8 mouse cellular contexts compared by ENCODE assay signal in the genomic region with DNA sequence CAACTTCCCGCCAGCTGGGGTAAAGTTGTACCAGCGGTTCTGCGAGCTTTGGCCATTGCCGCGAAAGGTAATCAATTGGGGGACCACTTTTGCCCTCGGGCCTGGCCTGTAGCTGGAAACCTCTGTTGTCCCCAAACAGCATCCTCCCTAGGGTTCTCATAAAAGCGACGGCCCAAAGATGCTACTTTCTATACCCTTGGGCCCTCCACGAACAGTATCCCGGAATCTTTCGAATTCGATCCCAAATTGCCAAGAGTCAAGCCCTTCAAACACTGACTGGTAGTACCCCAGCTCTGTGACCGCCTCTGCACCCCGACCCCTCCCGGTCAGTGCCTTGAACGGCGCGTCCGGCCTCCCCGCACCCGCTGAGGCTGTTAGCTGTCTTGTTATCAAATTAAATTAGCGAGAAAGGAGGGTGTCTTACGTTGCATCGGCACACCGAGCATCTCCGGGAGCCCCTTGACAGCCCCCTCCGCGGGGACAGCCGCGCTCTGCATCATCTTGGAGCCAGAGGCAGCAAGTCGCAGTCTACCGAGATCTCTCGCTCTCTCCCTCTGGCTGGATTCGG. TPM values are rescaled to one million over a fixed set of nuclear protein-coding genes. Genes with fewer than 3 reads are reported as not detected.
A peak's percentile ranks its signal among the peaks of the same experiment; 100 is the strongest.
DNase-seq lines count a peak whose midpoint lies in the region; ATAC-seq and TF ChIP-seq lines count a peak whose summit lies in the region.

No protein-coding gene starts in this region.

- peaks cover 19% of the 10 kb centered on the region; the same call in 1 of the 2 replicates for H3K27me3 ChIP-seq in cerebellum, adult 2 months (ENCODE audit: control insufficient read depth, insufficient read depth, low read length)
- H3K27me3 ChIP-seq in heart, postnatal 0 days (ENCODE audit: control insufficient read depth, insufficient read depth, low read length): peaks cover 94% of the 10 kb centered on the region
- H3K27me3 ChIP-seq in liver, postnatal 0 days (ENCODE audit: insufficient read depth, low read length): peaks cover 92% of the 10 kb centered on the region

- DNase-seq in cerebellum, adult 2 months: peak in 1 of 2 experiments; percentile 25
- DNase-seq in cerebellum, adult 8-10 months: no peak
- DNase-seq in CD4-positive, CD25-positive, alpha-beta regulatory T cell, adult 2 months (ENCODE audit: low read depth, low spot score): peak; percentile 26
- DNase-seq in heart, postnatal 0 days (ENCODE audit: low spot score): no peak
- no peak for DNase-seq in liver, postnatal 0 days
- no peak for DNase-seq in yolk sac, embryonic 10.5 days (ENCODE audit: low spot score)
- DNase-seq in layer of hippocampus, postnatal 14 days (ENCODE audit: low spot score in 2 of 2): no peak
- no peak for DNase-seq in thymus, postnatal 36 days

- no peaks in the 10 kb centered on the region for H3K36me3 ChIP-seq in heart, postnatal 0 days (replicated peaks; ENCODE audit: control insufficient read depth, insufficient read depth, low read length)
- no peaks in the 10 kb centered on the region for H3K36me3 ChIP-seq in liver, postnatal 0 days (replicated peaks; ENCODE audit: insufficient read depth, low read length)

- no peak for TF ChIP-seq POLR2A in cerebellum, adult 2 months (IDR thresholded peaks at IDR 0.05; ENCODE audit: borderline replicate concordance, insufficient read depth, low read length)

- ATAC-seq in heart, postnatal 0 days (ENCODE audit: insufficient read depth, low read depth): no peak
- no peak for ATAC-seq in liver, postnatal 0 days

- peak overlapping the region; percentile 4 for H3K4me3 ChIP-seq in cerebellum, adult 2 months (replicated peaks; ENCODE audit: insufficient read depth, low read depth, low read length)
- H3K4me3 ChIP-seq in heart, postnatal 0 days (ENCODE audit: low read depth, low read length): peak overlapping the region; percentile 59
- peak overlapping the region; percentile 46 for H3K4me3 ChIP-seq in liver, postnatal 0 days (ENCODE audit: low read depth, low read length)

- TF ChIP-seq CTCF in cerebellum, adult 2 months (IDR thresholded peaks at IDR 0.05; ENCODE audit: borderline replicate concordance, insufficient read depth, low read depth, low read length): no peak
- TF ChIP-seq CTCF in heart, postnatal 0 days (IDR thresholded peaks at IDR 0.05; ENCODE audit: low read depth): no peak
- TF ChIP-seq CTCF in liver, postnatal 0 days (IDR thresholded peaks at IDR 0.05; ENCODE audit: low read depth): no peak

- H3K4me1 ChIP-seq in cerebellum, adult 2 months (ENCODE audit: control insufficient read depth, insufficient read depth, low read length): peaks cover 3% of the 10 kb centered on the region; the same call in 1 of the 2 replicates
- peaks cover 24% of the 10 kb centered on the region for H3K4me1 ChIP-seq in heart, postnatal 0 days (ENCODE audit: control insufficient read depth, insufficient read depth)
- H3K4me1 ChIP-seq in liver, postnatal 0 days (ENCODE audit: insufficient read depth): peaks cover 20% of the 10 kb centered on the region

- no peak for TF ChIP-seq EP300 in heart, postnatal 0 days (IDR thresholded peaks at IDR 0.05; ENCODE audit: low read depth)
- TF ChIP-seq EP300 in liver, postnatal 0 days (IDR thresholded peaks at IDR 0.05; ENCODE audit: low read depth): no peak

- no peaks in the 10 kb centered on the region for H3K9me3 ChIP-seq in heart, postnatal 0 days (replicated peaks; ENCODE audit: control insufficient read depth, low read length)
- H3K9me3 ChIP-seq in liver, postnatal 0 days (ENCODE audit: low read length): no peaks in the 10 kb centered on the region

- no peak overlapping the region for H3K9ac ChIP-seq in heart, postnatal 0 days (replicated peaks; ENCODE audit: low read depth, low read length)
- H3K9ac ChIP-seq in liver, postnatal 0 days (replicated peaks): no peak overlapping the region

- no peak overlapping the region for H3K27ac ChIP-seq in cerebellum, adult 2 months (ENCODE audit: insufficient read depth, low read length)
- H3K27ac ChIP-seq in heart, postnatal 0 days (ENCODE audit: low read depth): no peak overlapping the region
- H3K27ac ChIP-seq in liver, postnatal 0 days (ENCODE audit: low read depth): no peak overlapping the region

- peak overlapping the region; percentile 95 for H3K4me2 ChIP-seq in heart, postnatal 0 days (ENCODE audit: low read depth, low read length)
- H3K4me2 ChIP-seq in liver, postnatal 0 days (ENCODE audit: low read depth, low read length): peak overlapping the region; percentile 73

- WGBS in cerebellum, adult 2 months: 2% methylated on average over 34 of the region's 34 CpGs
- WGBS in heart, postnatal 0 days: 1% methylated on average over 34 of the region's 34 CpGs
- 2% methylated on average over 34 of the region's 34 CpGs for WGBS in liver, postnatal 0 days (ENCODE audit: insufficient replicate concordance)

RNA-seq across cellular contexts. Expression of gene Lhx4, which starts 10.0 kb away (rescaled TPM):
- 0.55 and 1.0 TPM in 2 replicates for polyA plus RNA-seq in cerebellum, adult 2 months (2012; rRNA removed)
- total RNA-seq in heart, postnatal 0 days (2014; rRNA removed; ENCODE audit: low replicate concordance): not detected in 2 replicates
- not detected in 2 replicates for polyA plus RNA-seq in heart, postnatal 0 days (2015; fragmentation: Nextera tagmentation; extraction: Ambion mirVana)
- not detected in 2 replicates for polyA plus RNA-seq in liver, postnatal 0 days (2015; fragmentation: Nextera tagmentation; extraction: Ambion mirVana)
- total RNA-seq in layer of hippocampus, postnatal 14 days (2021): not detected

Comparison
In these comparisons a context has a peak if more than half of its experiments do, and no peak if none do; other contexts are left out.
1. H3K4me3 ChIP-seq: peak in every context shown above with its lines; median percentile 59 in heart, postnatal 0 days; 46 in liver, postnatal 0 days; 4 in cerebellum, adult 2 months.